Mouse (Mus musculus) erythroblast, embryonic 14.5 days (primary cell): ENCODE measurements around the gene F11r.

ENCODE experiments used
- GATA1 ChIP-seq: IDR thresholded peaks from 2 replicates; pipeline ENCODE4 v1.6.1; 2012; ENCODE audit warnings: low read length, inconsistent platforms, mixed read lengths
- TAL1 ChIP-seq: IDR thresholded peaks from 3 replicates; pipeline ENCODE4 v1.6.1; 2012; ENCODE audit warnings: low read length, inconsistent platforms, mixed read lengths

DNA sequence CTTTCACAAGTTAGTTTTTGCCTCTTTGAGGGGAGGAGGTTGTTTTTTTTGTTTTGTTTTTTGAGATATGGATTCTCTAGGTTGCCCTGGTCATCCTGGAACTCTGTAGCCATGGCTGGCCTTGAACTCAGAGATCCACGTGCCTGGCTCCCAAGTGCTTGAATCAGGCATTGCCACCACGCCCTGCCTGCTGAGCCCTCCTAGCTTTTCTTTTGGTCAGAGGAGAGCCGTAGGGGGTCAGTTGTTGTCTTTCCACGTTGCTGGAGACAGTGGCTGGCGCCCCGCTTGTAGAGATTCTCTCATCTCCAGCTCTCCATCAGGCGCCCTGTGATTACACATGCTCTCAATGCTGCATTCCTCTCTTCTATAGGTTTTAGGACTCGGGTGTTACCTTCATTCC lies 23.7 kb upstream of the F11r start:
- TF ChIP-seq GATA1: no peak
- TF ChIP-seq TAL1: no peak
